Mouse (Mus musculus): Measurements from ENCODE around the gene Hapln1. TPM values are rescaled to one million over a fixed set of nuclear protein-coding genes. Genes with fewer than 3 reads are reported as not detected.
A peak's percentile ranks its signal among the peaks of the same experiment; 100 is the strongest.

Gene Hapln1
- polyA plus RNA-seq, 1 experiment from 2014 or later = 7.3 TPM

GRCm38 (mm10) chr13:89528716-89529115 is 10.9 kb upstream of the Hapln1 start:
- DNase-seq (ENCODE audit: low spot score) (no peak), ATAC-seq (no peak)
- Histone ChIP-seq H3K27ac (ENCODE audit: low read length) (no peak overlapping the region), H3K27me3 (replicated peaks; ENCODE audit: insufficient read depth, low read length) (no peaks in the 10 kb centered on the region), H3K36me3 (ENCODE audit: insufficient read depth, low read length) (no peaks in the 10 kb centered on the region), H3K4me2 (replicated peaks; ENCODE audit: low read depth, low read length) (no peak overlapping the region), H3K4me1 (ENCODE audit: insufficient read depth, low read depth, low read length) (no peaks in the 10 kb centered on the region), H3K4me3 (ENCODE audit: low read depth, low read length) (no peak overlapping the region), H3K9ac (replicated peaks; ENCODE audit: low read depth) (no peak overlapping the region), H3K9me3 (ENCODE audit: low read length) (no peaks in the 10 kb centered on the region)
- WGBS = 48% methylated on average over 1 of the region's 1 CpGs
- TF ChIP-seq EP300 (IDR thresholded peaks at IDR 0.05) = no peak
- no peak for TF ChIP-seq CTCF (IDR thresholded peaks at IDR 0.05)

- no peaks in the 10 kb centered on the region for H3K9me3 ChIP-seq (ENCODE audit: low read length)
- no peak overlapping the region for H3K27ac ChIP-seq (ENCODE audit: low read length)
- 73% methylated on average over 2 of the region's 2 CpGs for WGBS
- no peaks in the 10 kb centered on the region for H3K27me3 ChIP-seq (replicated peaks; ENCODE audit: insufficient read depth, low read length)
- DNase-seq (ENCODE audit: low spot score) (no peak), ATAC-seq (no peak)
- no peak overlapping the region for H3K4me2 ChIP-seq (replicated peaks; ENCODE audit: low read depth, low read length)
- H3K4me3 ChIP-seq (ENCODE audit: low read depth, low read length) = no peak overlapping the region
- no peaks in the 10 kb centered on the region for H3K4me1 ChIP-seq (ENCODE audit: insufficient read depth, low read depth, low read length)
- H3K9ac ChIP-seq (replicated peaks; ENCODE audit: low read depth) = no peak overlapping the region
- H3K36me3 ChIP-seq (ENCODE audit: insufficient read depth, low read length) = no peaks in the 10 kb centered on the region
- TF ChIP-seq EP300 (IDR thresholded peaks at IDR 0.05) = no peak
- no peak for TF ChIP-seq CTCF (IDR thresholded peaks at IDR 0.05)
Measured at GRCm38 (mm10) chr13:89530386-89530785, 9.2 kb upstream of the Hapln1 start.

- ATAC-seq (no peak), DNase-seq (ENCODE audit: low spot score) (no peak)
- H3K4me2 ChIP-seq (replicated peaks; ENCODE audit: low read depth, low read length) = peak overlapping the region; percentile 56
- 21% methylated on average over 10 of the region's 11 CpGs for WGBS
- no peaks in the 10 kb centered on the region for H3K4me1 ChIP-seq (ENCODE audit: insufficient read depth, low read depth, low read length)
- H3K9me3 ChIP-seq (ENCODE audit: low read length) = no peaks in the 10 kb centered on the region
- peak overlapping the region; percentile 31 for H3K4me3 ChIP-seq (ENCODE audit: low read depth, low read length)
- no peak for TF ChIP-seq CTCF (IDR thresholded peaks at IDR 0.05)
- no peak for TF ChIP-seq EP300 (IDR thresholded peaks at IDR 0.05)
- no peaks in the 10 kb centered on the region for H3K36me3 ChIP-seq (ENCODE audit: insufficient read depth, low read length)
- no peak overlapping the region for H3K9ac ChIP-seq (replicated peaks; ENCODE audit: low read depth)
- no peak overlapping the region for H3K27ac ChIP-seq (ENCODE audit: low read length)
- H3K27me3 ChIP-seq (replicated peaks; ENCODE audit: insufficient read depth, low read length) = no peaks in the 10 kb centered on the region
Measured at GRCm38 (mm10) chr13:89539887-89540264, 280 bp downstream of the Hapln1 start.

GRCm38 (mm10) chr13:89540301-89540982 is 846 bp downstream of the Hapln1 start:
- peak; percentile 16 for DNase-seq (ENCODE audit: low spot score)
- Histone ChIP-seq H3K27ac (ENCODE audit: low read length) (no peak overlapping the region), H3K4me3 (ENCODE audit: low read depth, low read length) (peak overlapping the region; percentile 15; the same call in 1 of the 2 replicates), H3K27me3 (replicated peaks; ENCODE audit: insufficient read depth, low read length) (no peaks in the 10 kb centered on the region), H3K9me3 (ENCODE audit: low read length) (no peaks in the 10 kb centered on the region), H3K4me1 (ENCODE audit: insufficient read depth, low read depth, low read length) (no peaks in the 10 kb centered on the region), H3K9ac (replicated peaks; ENCODE audit: low read depth) (no peak overlapping the region), H3K36me3 (ENCODE audit: insufficient read depth, low read length) (no peaks in the 10 kb centered on the region), H3K4me2 (replicated peaks; ENCODE audit: low read depth, low read length) (peak overlapping the region; percentile 32; the same call in 1 of the 2 replicates)
- peak; percentile 50 for ATAC-seq
- 27% methylated on average over 11 of the region's 11 CpGs for WGBS
- TF ChIP-seq CTCF (IDR thresholded peaks at IDR 0.05) (no peak), EP300 (IDR thresholded peaks at IDR 0.05) (no peak)

GRCm38 (mm10) chr13:89543003-89543402 is 3.4 kb downstream of the Hapln1 start:
- Histone ChIP-seq H3K36me3 (ENCODE audit: insufficient read depth, low read length) (no peaks in the 10 kb centered on the region), H3K27ac (ENCODE audit: low read length) (no peak overlapping the region), H3K4me2 (replicated peaks; ENCODE audit: low read depth, low read length) (no peak overlapping the region), H3K27me3 (replicated peaks; ENCODE audit: insufficient read depth, low read length) (no peaks in the 10 kb centered on the region), H3K9ac (replicated peaks; ENCODE audit: low read depth) (no peak overlapping the region), H3K4me3 (ENCODE audit: low read depth, low read length) (no peak overlapping the region), H3K4me1 (ENCODE audit: insufficient read depth, low read depth, low read length) (no peaks in the 10 kb centered on the region), H3K9me3 (ENCODE audit: low read length) (no peaks in the 10 kb centered on the region)
- 2% methylated on average over 3 of the region's 3 CpGs for WGBS
- DNase-seq (ENCODE audit: low spot score) (peak; percentile 84), ATAC-seq (peak; percentile 51; the same call in 1 of the 2 replicates)
- TF ChIP-seq CTCF (IDR thresholded peaks at IDR 0.05) (peak; percentile 88), EP300 (IDR thresholded peaks at IDR 0.05) (no peak; the same call in 1 of the 2 replicates)

- TF ChIP-seq EP300 (IDR thresholded peaks at IDR 0.05) (no peak), CTCF (IDR thresholded peaks at IDR 0.05) (peak; percentile 75)
- H3K27ac ChIP-seq (ENCODE audit: low read length) = no peak overlapping the region
- H3K4me1 ChIP-seq (ENCODE audit: insufficient read depth, low read depth, low read length) = no peaks in the 10 kb centered on the region
- H3K36me3 ChIP-seq (ENCODE audit: insufficient read depth, low read length) = no peaks in the 10 kb centered on the region
- H3K9me3 ChIP-seq (ENCODE audit: low read length) = no peaks in the 10 kb centered on the region
- WGBS = 21% methylated on average over 2 of the region's 2 CpGs
- H3K4me3 ChIP-seq (ENCODE audit: low read depth, low read length) = no peak overlapping the region
- DNase-seq (ENCODE audit: low spot score) (peak; percentile 77), ATAC-seq (no peak)
- H3K4me2 ChIP-seq (replicated peaks; ENCODE audit: low read depth, low read length) = no peak overlapping the region
- H3K9ac ChIP-seq (replicated peaks; ENCODE audit: low read depth) = no peak overlapping the region
- H3K27me3 ChIP-seq (replicated peaks; ENCODE audit: insufficient read depth, low read length) = no peaks in the 10 kb centered on the region
Measured at GRCm38 (mm10) chr13:89548203-89548740, 8.7 kb downstream of the Hapln1 start.

Measured in lung, postnatal 0 days (tissue).